Mouse (Mus musculus): ENCODE measurements around the gene 4632433K11Rik. TPM values are rescaled to one million over a fixed set of nuclear protein-coding genes. Genes with fewer than 3 reads are reported as not detected.
"Not testable (repeated sequence)": the region's sequence is repeated elsewhere in the genome, so short reads cannot be mapped to it uniquely, and the experiment has no call there.

4632433K11Rik gene
- total RNA-seq, 2 experiments from 2014 or later = not detected

- DNase-seq (ENCODE audit: low spot score in 2 of 2) = no peak
Measured at GRCm38 (mm10) chr7:5053456-5054179, 19.7 kb downstream of the 4632433K11Rik start.

- no peak for DNase-seq (ENCODE audit: low spot score in 2 of 2)
Measured at GRCm38 (mm10) chr7:5056651-5057263, 22.8 kb downstream of the 4632433K11Rik start.

- DNase-seq (ENCODE audit: low spot score in 2 of 2) = no peak
Measured at GRCm38 (mm10) chr7:5057381-5057780, 23.5 kb downstream of the 4632433K11Rik start.

GRCm38 (mm10) chr7:5057804-5058203 lies 23.9 kb downstream of the 4632433K11Rik start:
- no peak for DNase-seq (ENCODE audit: low spot score in 2 of 2)

GRCm38 (mm10) chr7:5058631-5059030 lies 24.7 kb downstream of the 4632433K11Rik start:
- DNase-seq (ENCODE audit: low spot score in 2 of 2) = no peak

GRCm38 (mm10) chr7:5059421-5059820 lies 25.5 kb downstream of the 4632433K11Rik start:
- DNase-seq (ENCODE audit: low spot score in 2 of 2) = no peak

GRCm38 (mm10) chr7:5060239-5060731 lies 26.4 kb downstream of the 4632433K11Rik start:
- DNase-seq (ENCODE audit: low spot score in 2 of 2) = peak; percentile 71

- peak; percentile 93 to 95 for DNase-seq (ENCODE audit: low spot score in 2 of 2)
Measured at GRCm38 (mm10) chr7:5060944-5061773, 27.2 kb downstream of the 4632433K11Rik start.

- DNase-seq (ENCODE audit: low spot score in 2 of 2) = peak; percentile 92 to 95
Measured at GRCm38 (mm10) chr7:5061774-5062359, 27.9 kb downstream of the 4632433K11Rik start, which contains the start of gene U2af2. U2af2 (plus strand) TSS chr7:5062143.

- peak in 1 of 2 experiments; percentile 50 for DNase-seq (ENCODE audit: low spot score in 2 of 2)
Measured at GRCm38 (mm10) chr7:5062360-5063001, 28.6 kb downstream of the 4632433K11Rik start.

- no peak for DNase-seq (ENCODE audit: low spot score in 2 of 2)
Measured at GRCm38 (mm10) chr7:5064886-5065285, 31.0 kb downstream of the 4632433K11Rik start.

GRCm38 (mm10) chr7:5073586-5073985 lies 39.7 kb downstream of the 4632433K11Rik start:
- DNase-seq (ENCODE audit: low spot score in 2 of 2) = no peak

- no peak for DNase-seq (ENCODE audit: low spot score in 2 of 2)
Measured at GRCm38 (mm10) chr7:5074984-5075383, 41.1 kb downstream of the 4632433K11Rik start.

GRCm38 (mm10) chr7:5076931-5077330 lies 43.0 kb downstream of the 4632433K11Rik start:
- DNase-seq (ENCODE audit: low spot score in 2 of 2) = no peak

- not testable (repeated sequence) for DNase-seq (ENCODE audit: low spot score in 2 of 2)
Measured at GRCm38 (mm10) chr7:5079365-5080009, 45.6 kb downstream of the 4632433K11Rik start.

- DNase-seq (ENCODE audit: low spot score in 2 of 2) = peak; percentile 94 to 95
Measured at GRCm38 (mm10) chr7:5080010-5080751, 46.3 kb downstream of the 4632433K11Rik start, which contains the start of gene Epn1. Epn1 (plus strand) TSS chr7:5080235.

- no peak for DNase-seq (ENCODE audit: low spot score in 2 of 2)
Measured at GRCm38 (mm10) chr7:5080815-5081214, 46.9 kb downstream of the 4632433K11Rik start.

- no peak for DNase-seq (ENCODE audit: low spot score in 2 of 2)
Measured at GRCm38 (mm10) chr7:5081241-5081640, 47.3 kb downstream of the 4632433K11Rik start.

- no peak for DNase-seq (ENCODE audit: low spot score in 2 of 2)
Measured at GRCm38 (mm10) chr7:5081939-5082338, 48.0 kb downstream of the 4632433K11Rik start.
